Mouse (Mus musculus) naive thymus-derived CD4-positive, alpha-beta T cell, adult 2 months (primary cell): ENCODE measurements around the gene Tesc.

Experiments
- DNase-seq: peaks from one replicate; pipeline ENCODE4 v3.0.0-alpha.2; 2011; ENCODE audit warnings: low read depth

The Tesc gene

DNA sequence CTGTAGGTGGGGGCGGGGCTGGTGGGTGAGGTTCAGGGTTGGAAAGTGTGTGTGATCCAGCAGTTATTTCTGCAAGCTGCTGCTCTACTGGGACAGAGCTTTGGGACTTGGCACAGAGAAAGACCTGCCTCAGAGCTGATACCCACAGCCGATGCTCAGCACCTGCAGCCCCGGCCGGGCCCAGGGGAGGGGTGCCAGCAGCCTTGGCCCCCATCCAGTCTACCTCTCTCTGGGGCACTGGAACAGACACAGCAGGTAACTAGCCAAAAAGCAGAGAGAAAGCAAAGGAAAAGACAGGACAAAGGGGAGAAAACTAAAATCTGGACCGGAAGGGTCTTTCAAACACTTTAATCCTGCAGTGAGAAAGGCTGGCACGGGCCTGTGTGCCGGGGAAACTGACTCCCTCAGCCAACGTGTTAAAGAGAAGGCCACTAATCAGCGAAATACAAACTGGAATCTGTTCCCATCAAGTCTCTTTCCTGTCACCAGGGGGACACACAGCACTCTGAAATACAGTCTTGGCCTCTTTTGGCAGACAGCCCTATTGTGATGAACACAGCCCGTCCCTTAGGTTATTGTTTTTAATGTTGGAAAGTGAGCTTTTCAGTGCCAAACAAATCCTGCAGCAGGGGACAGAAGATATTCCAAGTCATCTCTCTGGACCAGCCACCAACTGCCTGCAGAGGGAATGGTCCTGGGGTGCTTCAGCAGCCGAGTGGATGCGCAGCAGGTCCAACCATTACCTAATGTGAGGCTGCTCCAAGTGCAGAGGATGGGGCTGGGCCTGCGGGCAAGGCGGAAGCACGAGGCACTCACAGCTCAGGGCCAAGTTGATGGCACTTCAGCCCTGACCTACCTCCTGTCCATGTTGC is 49.4 kb downstream of the Tesc start:
- DNase-seq, result no peak

DNA sequence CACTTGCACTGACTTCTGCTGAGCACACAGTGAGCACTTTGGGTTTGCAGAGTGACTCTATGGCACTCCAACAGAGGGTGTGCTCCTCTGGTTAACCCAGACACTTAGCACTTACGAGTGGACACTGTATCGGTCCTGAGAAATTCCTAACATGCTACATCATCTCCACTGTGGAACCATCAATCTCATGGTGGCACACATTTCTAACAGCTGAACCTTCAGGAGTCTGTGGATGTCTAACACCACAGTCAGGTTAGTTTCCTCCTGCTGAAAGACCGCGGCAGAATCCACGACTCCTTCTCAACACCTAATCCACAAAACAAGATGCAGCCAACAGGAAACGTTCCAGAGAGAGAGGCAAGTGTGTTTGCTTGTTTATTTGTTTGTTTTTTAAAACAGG is 51.0 kb downstream of the Tesc start:
- DNase-seq, result no peak

DNA sequence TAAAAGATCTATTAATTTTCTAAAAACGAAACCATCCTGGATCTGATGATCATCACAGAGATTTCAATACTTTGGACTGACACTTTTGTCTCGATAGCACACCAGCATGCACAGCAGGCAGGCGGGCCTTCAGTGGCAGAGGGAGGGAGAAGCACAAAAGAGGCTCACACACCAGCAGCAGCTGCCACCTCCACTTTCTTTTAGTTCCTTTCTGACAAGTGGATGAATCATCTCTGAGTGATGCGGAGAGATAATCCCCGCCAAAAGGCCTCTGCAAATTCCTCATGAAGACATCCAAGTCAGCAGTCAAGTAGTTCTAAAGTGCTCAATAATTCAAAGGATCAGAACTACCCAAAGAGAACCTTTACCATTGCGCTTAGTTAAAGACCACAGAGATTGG is 51.8 kb downstream of the Tesc start:
- no peak for DNase-seq

DNA sequence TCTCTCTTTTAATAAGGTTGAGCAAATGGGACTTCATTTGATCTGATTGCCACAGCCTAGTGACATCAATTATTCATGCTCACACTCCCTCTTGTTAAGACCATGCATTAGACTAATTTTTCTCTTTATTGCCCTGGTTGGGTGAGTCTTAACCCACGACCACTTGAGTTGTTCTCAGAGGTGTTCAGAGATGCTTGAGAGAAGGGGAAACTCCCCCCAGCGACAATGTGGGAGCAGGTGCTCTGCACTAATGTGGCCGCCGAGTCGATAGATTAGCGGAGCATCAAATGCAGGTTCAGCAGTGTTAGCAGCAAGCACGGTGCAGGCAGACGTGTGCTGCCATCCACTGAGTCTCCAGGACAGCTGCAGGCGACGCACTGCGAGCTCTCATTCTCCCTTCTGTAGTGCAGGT is 52.3 kb downstream of the Tesc start:
- no peak for DNase-seq

DNA sequence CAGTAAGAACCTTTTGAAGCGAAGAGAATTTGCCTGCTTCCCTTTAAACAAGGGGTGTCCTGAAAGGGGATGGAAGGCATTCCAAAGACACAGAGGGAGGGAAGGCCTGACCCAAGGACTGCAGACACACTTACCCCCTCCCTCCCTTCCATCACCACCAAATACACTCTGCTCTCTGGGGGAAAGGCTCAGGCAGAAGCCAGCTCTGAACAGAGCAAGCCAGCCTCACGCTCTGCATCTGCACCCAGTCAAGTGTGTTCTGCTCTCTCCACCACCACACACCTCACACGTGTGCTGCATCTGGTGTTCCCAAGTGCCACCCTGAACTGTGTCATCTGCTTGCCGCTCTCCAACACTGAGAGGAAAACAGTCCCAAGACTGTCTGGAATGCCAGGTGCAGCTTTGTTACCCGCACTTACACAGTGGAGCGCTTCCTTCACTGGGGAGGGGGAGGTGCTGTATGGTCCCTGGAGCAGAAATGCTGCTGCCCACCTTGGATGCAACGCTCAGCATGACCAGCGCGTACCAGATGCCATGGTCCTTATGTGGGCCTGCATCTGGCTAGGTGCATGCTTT is 53.9 kb downstream of the Tesc start:
- DNase-seq, result no peak

DNA sequence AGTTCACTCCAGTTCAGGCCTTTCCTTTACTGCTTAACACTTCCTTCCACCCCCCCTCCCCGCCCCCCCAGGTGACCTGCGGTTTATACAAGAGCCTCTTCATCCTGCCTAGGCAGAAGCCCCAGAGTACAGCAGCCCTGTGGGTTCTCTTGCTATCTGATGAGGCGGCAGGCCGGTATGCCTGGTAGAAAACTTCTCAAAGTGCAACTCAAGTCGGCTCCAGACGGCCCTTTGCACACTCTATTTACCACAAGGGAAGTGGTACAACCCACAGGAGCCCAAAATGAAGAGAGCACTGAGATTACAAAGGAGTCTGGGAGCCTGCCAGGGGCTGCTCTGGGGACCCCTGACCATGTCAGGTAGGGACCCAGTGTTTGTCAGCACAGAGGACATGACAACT is 54.5 kb downstream of the Tesc start:
- peak; percentile 89 for DNase-seq

DNA sequence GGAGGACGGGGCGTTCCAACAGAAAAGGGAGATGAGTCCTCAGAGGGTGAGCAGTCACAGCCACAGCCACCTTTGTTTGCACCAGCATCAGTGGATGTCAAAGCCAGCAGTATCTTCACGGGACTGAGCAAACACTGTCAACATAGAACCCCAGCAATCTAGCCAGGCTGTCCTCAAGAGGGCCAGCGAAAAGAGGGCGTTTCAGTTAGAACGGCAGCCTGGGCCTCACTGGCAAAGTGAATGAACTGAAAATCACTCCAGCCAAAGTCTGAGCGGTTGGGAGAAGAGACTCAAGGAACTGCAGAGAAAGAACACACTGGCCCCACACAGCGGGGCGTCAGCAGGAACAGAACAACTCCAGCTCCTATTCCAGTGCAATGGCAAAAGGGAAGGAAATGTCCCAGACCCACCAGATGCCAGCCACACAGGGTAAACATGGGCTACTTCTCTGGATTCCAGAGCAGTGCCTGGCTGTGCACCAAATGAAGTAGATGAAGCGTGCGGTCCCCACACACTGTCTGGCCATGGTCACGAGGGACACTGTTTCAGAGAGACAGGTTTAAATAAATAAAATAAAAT is 55.6 kb downstream of the Tesc start:
- no peak for DNase-seq

DNA sequence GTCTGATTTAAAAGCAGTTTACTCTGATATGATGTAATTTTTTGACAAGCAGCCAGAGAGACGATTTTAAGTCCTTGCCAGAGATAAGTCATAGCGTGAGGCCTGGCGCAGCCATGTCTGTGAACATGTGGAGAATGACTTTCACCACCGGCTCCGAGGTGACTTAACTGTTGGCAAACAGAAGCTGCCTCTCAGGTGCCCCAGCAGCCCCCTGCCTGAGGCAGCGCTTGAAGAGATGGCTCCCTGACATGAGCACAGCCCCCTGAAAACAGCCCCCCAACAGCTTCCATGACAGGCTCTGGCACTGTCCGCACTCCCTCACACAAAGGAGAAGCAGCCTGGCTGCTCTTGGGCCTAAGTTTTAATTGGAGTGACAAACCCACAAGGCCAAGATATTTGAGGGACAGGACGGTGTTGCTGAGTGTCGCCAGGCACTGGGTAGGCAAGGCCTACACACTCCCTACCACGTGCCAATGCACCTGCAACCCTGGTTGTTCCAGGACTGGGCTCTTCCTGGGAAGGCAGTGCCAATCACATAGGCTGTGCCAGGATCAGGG is 56.7 kb downstream of the Tesc start:
- DNase-seq, result no peak

DNA sequence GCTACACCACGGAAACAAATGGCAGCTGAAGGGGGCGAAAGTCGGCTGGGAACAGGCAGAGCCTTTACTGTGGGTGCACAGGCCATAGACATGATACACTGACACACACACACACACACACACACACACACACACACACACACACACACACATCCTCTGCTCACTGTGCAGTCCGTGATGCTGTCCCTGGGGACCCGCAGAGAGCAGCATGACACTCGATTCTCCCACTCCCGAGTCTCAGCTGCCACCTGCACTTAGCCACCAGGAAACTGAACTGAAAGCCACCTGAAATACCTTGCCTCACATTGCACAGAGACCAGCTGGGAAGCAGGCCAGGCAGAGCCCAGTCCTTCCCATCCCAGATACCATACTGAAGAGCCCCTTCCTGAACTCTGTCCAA is 57.8 kb downstream of the Tesc start:
- peak; percentile 47 for DNase-seq

DNA sequence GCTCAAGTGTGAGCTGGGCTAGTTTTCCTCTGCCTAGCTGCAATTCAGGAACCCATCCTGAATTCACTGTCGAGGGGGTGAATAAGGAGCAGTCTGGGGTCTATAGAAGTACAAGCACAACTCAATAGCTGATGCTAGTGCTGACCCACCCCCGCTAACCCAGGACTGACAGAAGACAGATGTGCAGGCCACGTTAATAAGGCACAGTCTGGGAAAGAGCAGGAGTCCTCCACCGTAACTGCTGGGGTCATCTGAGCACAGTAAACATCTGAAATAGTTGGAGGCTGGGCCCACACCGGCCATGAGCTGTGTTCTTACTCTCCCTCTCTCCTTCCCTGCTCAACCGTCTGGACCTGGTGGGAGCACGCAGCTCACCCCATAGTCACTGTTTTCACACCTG is 59.4 kb downstream of the Tesc start:
- DNase-seq, result no peak

DNA sequence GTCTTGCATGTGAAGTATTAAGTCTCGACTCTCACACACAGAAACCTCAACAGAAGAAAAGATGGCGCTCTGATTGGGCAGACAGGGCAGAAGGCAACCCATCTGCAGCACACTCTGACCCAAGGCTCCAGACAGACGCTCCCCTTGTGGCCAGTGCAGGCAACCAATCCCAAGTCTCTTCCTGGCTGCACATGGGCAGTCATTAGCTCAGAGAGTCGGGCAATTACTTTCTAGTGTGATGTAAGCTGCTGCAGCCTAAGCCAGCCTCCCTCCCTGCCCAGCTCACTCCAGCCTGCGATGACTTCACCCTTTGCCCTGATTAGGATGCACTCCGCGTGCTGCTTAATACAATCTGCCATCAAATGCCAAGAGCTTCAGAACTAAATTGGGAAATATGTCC is 61.6 kb downstream of the Tesc start:
- no peak for DNase-seq

DNA sequence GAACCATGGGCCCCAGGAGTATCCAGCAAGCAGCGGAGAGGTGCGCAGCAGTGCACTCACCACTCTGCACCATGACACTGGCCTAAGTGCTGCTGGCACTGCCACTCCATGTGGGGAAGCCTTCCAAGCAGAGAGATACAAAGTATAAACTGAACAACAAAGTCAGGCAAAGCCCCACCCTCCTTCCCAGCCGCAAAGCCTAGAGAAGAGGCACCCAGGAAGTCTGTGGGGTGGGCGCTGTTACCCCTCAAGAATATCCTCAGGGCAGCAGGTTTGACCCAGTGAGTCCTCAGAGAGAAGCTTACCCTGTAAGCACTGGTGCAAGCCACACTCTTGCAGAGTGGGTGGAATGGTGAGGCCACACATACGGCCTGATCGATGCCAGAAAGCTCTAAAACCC is 62.6 kb downstream of the Tesc start:
- no peak for DNase-seq

DNA sequence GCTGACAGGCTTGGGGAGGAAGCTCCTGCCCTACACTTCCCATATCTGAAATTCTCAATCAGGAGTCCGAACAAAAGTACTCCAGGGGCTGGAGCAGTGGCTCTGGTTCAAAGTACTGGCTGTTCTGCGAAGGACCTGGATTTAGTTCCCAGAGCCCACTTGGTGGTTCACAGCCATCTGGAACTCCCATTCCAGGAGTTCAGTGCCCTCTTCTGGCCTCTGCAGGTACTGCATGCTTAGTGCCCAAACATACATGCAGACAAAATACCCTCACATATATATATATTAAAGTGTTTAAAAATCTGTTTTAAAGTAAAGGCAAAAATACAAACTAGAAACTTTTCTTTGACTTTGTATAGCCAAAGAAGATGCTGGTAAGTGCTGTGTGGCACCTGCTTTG is 63.3 kb downstream of the Tesc start:
- DNase-seq, result peak; percentile 73

DNA sequence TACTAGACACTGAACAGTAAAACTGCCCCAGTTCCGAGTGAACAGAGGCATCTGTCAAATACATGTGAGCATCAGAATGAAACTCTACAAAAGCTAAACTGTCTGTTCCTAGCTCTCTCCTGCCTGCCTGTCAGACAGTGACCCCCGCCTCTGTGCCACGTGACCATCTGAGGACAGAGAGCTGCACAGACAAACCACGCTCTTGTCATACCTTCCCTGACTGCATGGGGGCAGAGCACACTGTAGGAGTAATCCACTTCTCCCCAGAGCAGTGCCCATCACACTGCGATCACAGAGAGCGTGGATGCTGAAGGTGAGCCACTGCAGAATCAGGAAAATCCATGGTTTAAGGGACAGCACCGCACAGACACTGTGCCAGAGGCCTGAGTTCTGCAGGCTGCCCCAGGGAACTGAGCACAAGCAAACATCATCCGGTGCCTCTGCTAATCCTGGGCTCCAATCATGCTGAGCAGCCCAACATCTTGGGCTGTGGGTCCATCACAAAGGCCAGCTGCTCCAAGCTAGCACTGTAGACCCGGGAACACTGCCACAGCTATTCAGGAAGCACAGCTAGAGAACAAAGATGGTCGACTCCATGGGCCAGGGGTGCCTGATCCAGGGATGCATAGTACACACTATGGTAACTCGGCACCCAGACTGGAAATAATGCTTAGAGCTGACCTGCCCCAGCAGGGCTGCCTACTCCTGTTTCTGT is 65.9 kb downstream of the Tesc start:
- no peak for DNase-seq

DNA sequence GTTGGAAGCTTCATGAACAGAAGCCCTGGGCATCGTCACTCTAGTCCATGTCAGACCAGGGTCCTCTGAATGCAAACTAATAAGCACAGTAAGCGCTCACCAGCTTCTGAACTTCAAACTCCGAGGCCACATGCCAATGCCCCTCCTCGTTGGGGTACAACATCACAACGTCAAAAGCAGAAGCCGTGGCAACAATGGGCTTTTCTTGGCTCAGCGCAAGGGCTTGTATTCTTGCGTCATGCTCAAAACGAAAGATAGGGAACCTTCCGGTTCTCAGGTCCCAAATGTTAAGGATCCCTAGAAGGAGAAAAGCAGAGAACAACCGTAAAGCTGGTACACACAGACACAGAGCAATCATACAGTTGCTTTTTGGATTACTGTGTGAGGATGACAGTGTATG is 67.9 kb downstream of the Tesc start:
- no peak for DNase-seq

DNA sequence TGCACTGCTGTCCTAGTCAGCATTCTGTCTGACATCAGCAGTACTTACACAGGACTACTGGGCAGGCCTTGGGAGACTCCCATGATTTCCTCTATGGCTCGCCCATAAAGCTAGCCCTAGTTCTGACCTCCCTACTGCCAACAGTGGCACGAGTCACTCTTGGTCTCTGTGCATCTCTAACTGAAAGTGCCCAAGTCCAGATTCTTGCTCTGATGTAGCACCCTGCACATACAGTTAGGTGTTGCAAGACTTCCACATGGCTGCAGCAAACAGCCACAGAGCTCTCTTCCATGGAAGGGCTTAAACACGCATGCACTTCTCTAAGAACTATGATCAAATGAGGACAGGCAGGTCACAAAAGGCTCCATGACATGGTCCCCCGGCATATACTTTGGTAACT is 68.3 kb downstream of the Tesc start:
- no peak for DNase-seq

DNA sequence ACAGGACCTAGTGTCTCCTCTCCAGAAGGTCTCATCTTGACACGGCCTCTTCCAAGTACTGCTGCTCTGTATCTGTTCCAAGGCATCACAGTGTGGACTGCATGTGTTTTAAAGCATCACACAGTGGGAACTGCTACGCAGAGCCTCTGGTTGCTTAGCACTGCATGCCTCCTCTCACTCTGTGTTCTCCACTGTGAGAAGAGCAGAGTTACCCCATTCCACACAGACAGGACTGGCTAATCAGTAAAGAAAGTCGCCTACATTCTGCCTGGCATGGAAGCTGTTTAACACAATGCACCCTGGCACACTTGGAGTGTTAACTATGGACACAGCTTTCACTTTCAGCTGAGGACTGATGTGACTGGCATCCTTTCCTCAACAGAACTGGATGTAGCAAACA is 68.8 kb downstream of the Tesc start:
- DNase-seq, result no peak

DNA sequence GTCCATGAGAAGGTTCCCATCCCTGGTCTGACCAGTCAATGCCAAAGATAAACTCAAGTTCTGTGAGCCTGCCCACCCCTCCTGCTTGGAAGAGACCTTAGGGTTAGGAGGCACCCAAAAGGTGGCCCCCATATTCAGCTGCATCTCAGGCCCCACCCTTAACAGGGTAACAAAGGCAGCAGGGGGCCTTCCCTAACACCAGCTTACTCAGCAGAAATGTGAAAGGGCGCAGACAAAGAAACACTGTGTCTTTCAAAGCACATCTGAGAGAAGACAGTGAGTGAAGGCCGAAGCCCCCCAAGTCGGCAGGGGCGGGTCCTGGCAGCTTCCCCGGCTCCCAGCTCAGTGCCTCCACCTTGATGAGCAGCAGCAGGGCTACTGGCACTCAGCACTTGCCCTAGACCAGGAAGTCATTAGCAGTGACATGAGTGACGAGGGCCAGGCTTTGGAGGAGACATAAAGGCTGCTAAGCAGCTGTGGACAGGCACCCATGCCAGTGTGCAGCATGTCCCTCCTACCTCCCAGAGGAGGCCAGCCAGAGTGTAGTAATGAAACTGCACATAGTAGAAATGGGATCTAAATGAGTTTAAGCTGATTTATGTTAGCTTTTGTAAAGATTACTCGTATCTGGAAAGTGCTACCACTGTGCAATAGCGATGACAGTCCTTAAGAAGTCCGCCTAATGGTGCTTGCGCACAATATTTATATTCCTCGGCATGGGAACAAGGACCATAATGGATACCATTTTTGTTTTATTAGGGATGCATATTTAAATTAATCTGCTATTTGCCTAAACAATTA is 71.7 kb downstream of the Tesc start:
- DNase-seq, result no peak

DNA sequence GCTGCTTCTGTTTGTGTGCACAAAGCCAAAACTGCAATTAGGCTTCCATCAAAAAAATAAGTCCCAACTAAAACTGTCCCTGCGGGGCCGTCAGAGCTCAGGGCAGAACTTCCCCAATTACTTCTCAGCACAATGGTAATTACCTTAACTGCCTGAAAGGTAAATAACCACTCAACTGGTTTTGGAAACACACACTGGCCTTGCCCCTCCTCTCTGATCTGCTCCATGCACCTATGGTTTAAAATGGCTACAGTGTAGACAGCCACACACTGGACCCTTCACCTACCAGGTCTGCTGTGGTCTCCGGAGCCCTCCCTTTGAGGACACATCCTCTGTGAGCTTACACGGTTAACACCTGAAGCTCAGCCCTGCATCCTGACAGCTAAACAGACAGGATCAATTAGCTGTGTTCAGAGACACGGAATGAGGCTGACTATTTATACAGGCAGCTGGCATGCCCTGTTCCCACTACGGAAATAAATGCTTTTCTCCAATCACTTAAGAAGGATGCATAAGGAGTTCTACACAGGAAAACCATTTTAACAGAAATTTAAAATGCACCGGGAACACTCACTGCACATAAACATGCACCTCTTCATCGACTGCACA is 72.4 kb downstream of the Tesc start:
- no peak for DNase-seq

DNA sequence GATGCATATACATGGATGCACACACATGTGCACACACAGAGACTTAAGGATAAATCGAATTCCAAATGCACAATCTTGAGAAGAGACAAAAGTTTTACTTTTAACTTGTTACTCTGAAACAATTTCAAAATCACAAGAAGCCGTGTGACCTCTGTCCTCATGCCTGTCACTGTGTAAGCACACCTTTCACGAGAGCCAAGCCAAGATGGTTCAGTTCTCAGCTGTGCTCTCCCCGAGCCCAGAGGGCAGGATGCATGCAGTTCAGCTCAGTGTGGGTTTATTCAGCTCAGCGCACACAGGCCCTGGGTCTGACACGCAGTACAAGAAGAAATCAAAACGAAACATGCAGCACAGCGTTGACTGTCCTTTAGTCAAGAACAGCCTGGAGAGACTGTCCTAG is 78.0 kb downstream of the Tesc start:
- DNase-seq, result no peak

DNA sequence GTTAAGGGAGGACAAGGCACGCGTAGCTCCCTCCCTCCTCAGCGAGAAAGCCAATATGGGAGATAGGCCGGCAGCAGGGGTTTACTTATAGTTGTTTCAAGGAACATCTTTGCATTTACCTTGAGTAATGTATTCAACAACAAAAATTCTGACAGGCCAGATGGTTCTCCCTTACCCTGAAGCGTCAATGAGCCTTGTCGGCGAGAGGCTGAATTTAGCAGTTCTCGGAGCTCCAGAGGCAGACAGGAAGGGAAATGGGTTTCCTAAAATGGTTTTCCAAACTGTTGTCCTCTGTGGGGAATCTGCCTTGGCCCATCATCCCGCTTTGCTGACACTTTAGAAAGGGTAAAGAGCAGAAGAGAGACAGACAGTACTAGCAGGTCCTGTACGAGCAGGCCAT is 79.1 kb downstream of the Tesc start:
- DNase-seq, result no peak
